Mouse (Mus musculus): ENCODE data around the gene Gnaz. TPM values are rescaled to one million over a fixed set of nuclear protein-coding genes. Genes with fewer than 3 reads are reported as not detected.

The Gnaz gene
- polyA plus RNA-seq, 1 experiment from 2014 or later, result 14.0 TPM

DNA sequence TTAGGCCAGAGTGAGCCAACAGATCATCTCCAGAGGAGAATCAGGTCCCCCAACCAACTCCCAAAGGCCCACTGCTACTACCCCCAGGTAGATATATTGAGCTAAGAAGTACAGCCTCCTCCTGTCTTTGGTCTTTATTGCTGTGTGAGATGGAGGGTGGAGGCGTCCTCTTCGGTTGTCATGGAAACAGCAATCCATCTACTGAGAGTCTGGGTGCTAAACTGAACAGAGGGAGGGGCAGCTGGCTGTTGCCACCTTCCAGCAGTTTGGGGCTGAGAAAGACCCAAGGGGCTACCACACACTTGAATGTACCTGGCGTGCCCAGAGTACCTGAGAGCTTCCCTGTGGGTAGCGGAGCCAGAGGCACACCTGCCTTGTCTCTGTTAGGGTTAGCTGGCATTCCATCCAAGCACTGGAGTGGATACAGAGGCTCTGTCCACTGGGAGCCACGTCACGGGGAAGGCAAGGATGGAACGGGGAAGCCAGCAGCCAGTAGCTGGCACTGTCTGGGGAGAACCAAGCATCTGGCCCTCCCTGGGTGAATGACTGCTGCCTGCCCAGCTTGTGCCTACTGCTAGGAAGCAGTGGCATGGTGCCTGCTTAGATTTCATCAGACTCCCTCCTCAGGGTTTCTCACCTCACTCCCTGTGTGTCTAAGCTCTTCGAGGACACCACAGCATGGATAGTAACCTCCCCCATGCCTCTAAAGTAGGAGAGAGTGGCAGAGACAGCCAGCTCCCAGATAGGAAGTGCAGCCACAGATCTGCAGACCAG is 40.1 kb downstream of the Gnaz start:
- 58% methylated on average over 8 of the region's 8 CpGs for WGBS
- Histone ChIP-seq H3K9ac (no peak overlapping the region), H3K4me1 (peaks cover 14% of the 10 kb centered on the region), H3K9me3 (no peaks in the 10 kb centered on the region), H3K36me3 (replicated peaks) (no peaks in the 10 kb centered on the region), H3K4me2 (no peak overlapping the region), H3K4me3 (replicated peaks) (no peak overlapping the region), H3K27me3 (no peaks in the 10 kb centered on the region), H3K27ac (no peak overlapping the region)
- no peak for ATAC-seq (ENCODE audit: low FRiP score)

- no peaks in the 10 kb centered on the region for H3K36me3 ChIP-seq (replicated peaks)
- H3K9ac ChIP-seq, result no peak overlapping the region
- H3K4me2 ChIP-seq, result no peak overlapping the region
- H3K4me1 ChIP-seq, result peaks cover 14% of the 10 kb centered on the region
- H3K9me3 ChIP-seq, result no peaks in the 10 kb centered on the region
- 92% methylated on average over 15 of the region's 15 CpGs for WGBS
- H3K4me3 ChIP-seq (replicated peaks), result no peak overlapping the region
- no peak overlapping the region for H3K27ac ChIP-seq
- ATAC-seq (ENCODE audit: low FRiP score), result no peak
- no peaks in the 10 kb centered on the region for H3K27me3 ChIP-seq
Measured at GRCm38 (mm10) chr10:75010704-75011103, 43.7 kb downstream of the Gnaz start.

DNA sequence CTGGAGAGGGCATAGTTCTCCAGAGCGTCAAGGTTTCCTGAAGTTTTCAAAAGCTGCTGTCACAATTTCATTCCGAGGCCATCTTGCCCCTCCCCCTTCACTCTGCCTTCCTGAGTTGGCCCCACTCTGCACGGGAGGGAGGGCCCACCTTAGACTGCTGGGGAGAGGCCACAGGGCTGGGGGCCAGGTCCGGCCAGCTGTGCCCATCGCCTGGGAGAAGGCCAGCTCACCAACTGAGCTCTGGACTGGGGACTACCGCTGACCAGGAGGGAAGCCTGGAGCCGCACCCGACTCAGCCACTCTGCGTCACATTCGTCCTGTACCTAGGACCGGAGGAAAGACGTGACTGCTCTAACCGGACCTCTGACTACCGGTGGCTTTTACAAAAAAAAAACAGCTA is 48.5 kb downstream of the Gnaz start:
- Histone ChIP-seq H3K4me1 (0 out of 2 replicates have a peak, but pooled peaks cover 4% of the 10 kb centered on the region), H3K36me3 (replicated peaks) (no peaks in the 10 kb centered on the region), H3K4me3 (replicated peaks) (no peak overlapping the region), H3K27me3 (no peaks in the 10 kb centered on the region), H3K27ac (no peak overlapping the region), H3K4me2 (no peak overlapping the region), H3K9ac (no peak overlapping the region), H3K9me3 (no peaks in the 10 kb centered on the region)
- no peak for ATAC-seq (ENCODE audit: low FRiP score)
- WGBS, result 81% methylated on average over 14 of the region's 14 CpGs

DNA sequence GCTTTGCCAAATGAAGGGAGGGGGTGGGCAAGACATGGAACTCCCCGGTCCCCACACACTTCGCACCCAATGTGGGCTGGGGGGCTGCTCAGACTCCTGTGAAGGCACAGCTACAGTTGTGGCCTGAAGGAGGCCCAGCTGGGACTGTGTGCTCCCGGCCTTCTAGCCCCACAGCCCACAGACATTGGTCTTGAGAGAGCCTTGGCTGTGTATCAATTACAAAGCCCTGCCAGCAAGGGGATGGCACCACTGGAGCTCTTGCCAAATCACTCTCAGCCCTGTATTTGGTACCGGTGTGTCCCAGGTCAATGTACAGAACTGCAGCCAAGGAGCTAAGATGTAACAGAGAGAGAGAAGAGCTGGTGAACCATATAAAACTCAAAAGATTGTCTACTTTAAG is 49.5 kb downstream of the Gnaz start:
- H3K9me3 ChIP-seq, result no peaks in the 10 kb centered on the region
- H3K4me3 ChIP-seq (replicated peaks), result no peak overlapping the region
- WGBS, result 86% methylated on average over 4 of the region's 4 CpGs
- ATAC-seq (ENCODE audit: low FRiP score), result no peak
- H3K4me1 ChIP-seq, result 0 out of 2 replicates have a peak, but pooled peaks cover 4% of the 10 kb centered on the region
- H3K27ac ChIP-seq, result no peak overlapping the region
- no peaks in the 10 kb centered on the region for H3K36me3 ChIP-seq (replicated peaks)
- no peaks in the 10 kb centered on the region for H3K27me3 ChIP-seq
- H3K9ac ChIP-seq, result no peak overlapping the region
- H3K4me2 ChIP-seq, result no peak overlapping the region

- no peak overlapping the region for H3K27ac ChIP-seq
- H3K4me1 ChIP-seq, result 0 out of 2 replicates have a peak, but pooled peaks cover 4% of the 10 kb centered on the region
- H3K4me2 ChIP-seq, result no peak overlapping the region
- H3K9ac ChIP-seq, result no peak overlapping the region
- no peak for ATAC-seq (ENCODE audit: low FRiP score)
- WGBS, result 61% methylated on average over 2 of the region's 2 CpGs
- H3K27me3 ChIP-seq, result no peaks in the 10 kb centered on the region
- no peak overlapping the region for H3K4me3 ChIP-seq (replicated peaks)
- H3K36me3 ChIP-seq (replicated peaks), result no peaks in the 10 kb centered on the region
- H3K9me3 ChIP-seq, result no peaks in the 10 kb centered on the region
Measured at GRCm38 (mm10) chr10:75020271-75020670, 53.3 kb downstream of the Gnaz start.

DNA sequence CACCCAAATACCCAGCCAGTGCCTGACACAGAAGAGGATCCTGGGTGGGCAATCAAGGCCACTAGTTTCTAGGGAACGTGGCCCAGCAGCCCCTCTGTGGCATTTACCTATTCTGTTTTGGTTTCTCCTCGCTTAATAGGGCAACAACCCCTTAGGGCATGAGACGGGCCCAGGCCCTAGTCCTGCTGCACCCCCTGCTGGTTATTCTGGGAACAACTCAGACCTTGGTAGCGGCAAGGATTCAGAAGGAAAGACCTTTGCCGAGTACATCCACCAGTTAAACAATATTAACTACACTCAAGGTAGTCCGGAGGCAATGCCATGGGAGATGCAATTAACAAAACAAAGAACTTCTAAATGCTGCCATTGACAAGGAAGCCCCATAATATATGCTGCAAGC is 54.2 kb downstream of the Gnaz start:
- no peaks in the 10 kb centered on the region for H3K36me3 ChIP-seq (replicated peaks)
- H3K27me3 ChIP-seq, result no peaks in the 10 kb centered on the region
- H3K4me3 ChIP-seq (replicated peaks), result no peak overlapping the region
- no peak overlapping the region for H3K9ac ChIP-seq
- WGBS, result 15% methylated on average over 6 of the region's 6 CpGs
- H3K9me3 ChIP-seq, result no peaks in the 10 kb centered on the region
- 0 out of 2 replicates have a peak, but pooled peaks cover 4% of the 10 kb centered on the region for H3K4me1 ChIP-seq
- peak; percentile 75 for ATAC-seq (ENCODE audit: low FRiP score)
- no peak overlapping the region for H3K4me2 ChIP-seq
- H3K27ac ChIP-seq, result no peak overlapping the region

- ATAC-seq (ENCODE audit: low FRiP score), result no peak
- Histone ChIP-seq H3K27ac (no peak overlapping the region), H3K9me3 (no peaks in the 10 kb centered on the region), H3K36me3 (replicated peaks) (no peaks in the 10 kb centered on the region), H3K4me2 (no peak overlapping the region), H3K4me1 (peaks cover 5% of the 10 kb centered on the region; the same call in 1 of the 2 replicates), H3K9ac (no peak overlapping the region), H3K4me3 (replicated peaks) (no peak overlapping the region), H3K27me3 (no peaks in the 10 kb centered on the region)
- WGBS, result 60% methylated on average over 8 of the region's 8 CpGs
Measured at GRCm38 (mm10) chr10:75026491-75026890, 59.5 kb downstream of the Gnaz start.

DNA sequence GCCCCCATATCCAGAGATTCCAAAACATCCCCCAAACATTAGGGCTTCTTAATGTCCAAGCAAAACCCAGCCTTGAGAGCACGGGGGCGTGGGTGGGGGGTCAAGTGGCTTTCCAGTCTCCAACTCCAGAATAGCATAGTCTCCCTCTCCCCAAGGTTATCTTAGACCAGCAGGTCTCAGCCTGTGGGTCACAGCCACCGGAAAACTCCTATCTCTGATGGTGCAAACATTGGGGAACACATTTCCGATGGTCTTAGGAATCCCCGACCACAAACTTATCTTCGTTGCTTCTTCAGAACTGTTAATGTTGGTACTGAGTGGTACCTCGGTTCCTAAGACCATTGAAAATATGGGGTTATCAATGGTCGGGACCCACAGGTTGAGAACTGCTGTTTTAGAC is 61.8 kb downstream of the Gnaz start:
- Histone ChIP-seq H3K4me1 (peaks cover 22% of the 10 kb centered on the region), H3K27ac (no peak overlapping the region), H3K4me2 (no peak overlapping the region), H3K36me3 (replicated peaks) (no peaks in the 10 kb centered on the region), H3K27me3 (no peaks in the 10 kb centered on the region), H3K9me3 (no peaks in the 10 kb centered on the region), H3K9ac (no peak overlapping the region), H3K4me3 (replicated peaks) (no peak overlapping the region)
- no peak for ATAC-seq (ENCODE audit: low FRiP score)
- WGBS, result 90% methylated on average over 8 of the region's 8 CpGs

DNA sequence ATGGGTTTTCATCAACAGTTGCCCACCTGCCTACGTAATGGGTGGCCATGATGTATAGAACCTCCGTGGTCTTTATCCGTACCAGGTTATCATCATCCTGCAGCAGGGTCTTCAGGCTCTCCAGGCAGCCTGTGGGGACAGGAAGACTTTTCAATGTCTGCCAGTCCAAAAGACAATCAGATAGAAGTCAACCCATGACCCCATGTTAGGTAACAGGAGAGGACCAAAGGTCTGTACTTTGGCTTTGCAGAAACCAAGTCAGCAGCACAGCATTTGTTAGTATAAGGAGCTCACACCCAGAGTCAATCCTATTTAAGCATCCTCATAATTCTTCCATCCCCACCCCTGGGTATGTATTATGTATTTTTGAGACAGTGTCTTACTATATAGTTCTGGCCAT is 62.7 kb downstream of the Gnaz start:
- Histone ChIP-seq H3K4me2 (no peak overlapping the region), H3K36me3 (replicated peaks) (no peaks in the 10 kb centered on the region), H3K9me3 (no peaks in the 10 kb centered on the region), H3K9ac (no peak overlapping the region), H3K4me3 (replicated peaks) (no peak overlapping the region), H3K27me3 (no peaks in the 10 kb centered on the region), H3K27ac (no peak overlapping the region), H3K4me1 (peaks cover 22% of the 10 kb centered on the region)
- 91% methylated on average over 3 of the region's 3 CpGs for WGBS
- no peak for ATAC-seq (ENCODE audit: low FRiP score)

GRCm38 (mm10) chr10:75030234-75030633 is 63.3 kb downstream of the Gnaz start:
- 82% methylated on average over 3 of the region's 3 CpGs for WGBS

GRCm38 (mm10) chr10:75031345-75032114 is 64.6 kb downstream of the Gnaz start:
- H3K27ac ChIP-seq, result no peak overlapping the region
- no peak overlapping the region for H3K4me2 ChIP-seq
- no peak for ATAC-seq (ENCODE audit: low FRiP score)
- no peak overlapping the region for H3K4me3 ChIP-seq (replicated peaks)
- H3K9ac ChIP-seq, result no peak overlapping the region
- peaks cover 26% of the 10 kb centered on the region for H3K4me1 ChIP-seq
- WGBS, result 86% methylated on average over 5 of the region's 5 CpGs
- no peaks in the 10 kb centered on the region for H3K36me3 ChIP-seq (replicated peaks)
- H3K27me3 ChIP-seq, result no peaks in the 10 kb centered on the region
- no peaks in the 10 kb centered on the region for H3K9me3 ChIP-seq

More at GRCm38 (mm10) chr10:75030234-75030633, 63.3 kb downstream of the Gnaz start:
- H3K4me2 ChIP-seq, result no peak overlapping the region
- H3K4me3 ChIP-seq (replicated peaks), result no peak overlapping the region
- H3K27me3 ChIP-seq, result no peaks in the 10 kb centered on the region
- H3K27ac ChIP-seq, result no peak overlapping the region
- H3K4me1 ChIP-seq, result peaks cover 22% of the 10 kb centered on the region
- no peaks in the 10 kb centered on the region for H3K36me3 ChIP-seq (replicated peaks)
- no peak for ATAC-seq (ENCODE audit: low FRiP score)
- no peaks in the 10 kb centered on the region for H3K9me3 ChIP-seq
- H3K9ac ChIP-seq, result no peak overlapping the region

DNA sequence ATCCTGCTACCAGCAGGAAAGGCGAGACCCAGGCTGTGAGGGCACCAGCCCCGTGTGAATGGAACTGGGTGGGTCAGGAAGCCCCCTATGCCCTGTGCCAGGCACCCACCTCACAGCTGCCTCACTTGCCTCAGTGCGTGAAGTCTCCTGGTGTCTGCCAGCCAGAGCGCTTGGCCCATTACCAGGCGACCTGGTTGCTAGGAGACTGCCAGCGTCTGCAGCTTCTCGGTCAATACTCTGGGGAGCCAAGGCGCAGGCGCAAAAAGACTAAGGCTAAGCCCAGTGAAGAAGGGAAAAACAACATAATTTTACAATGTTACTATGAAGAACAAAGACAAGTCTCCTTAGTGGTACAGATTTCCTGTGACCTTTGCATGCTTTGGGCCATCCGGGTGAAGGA is 65.4 kb downstream of the Gnaz start, which contains the start of gene Rsph14:
TSS of gene Rsph14 (minus strand) at position 192 of the 400 bp plus-strand sequence.
- peak; percentile 69 for ATAC-seq (ENCODE audit: low FRiP score)
- H3K9me3 ChIP-seq, result no peaks in the 10 kb centered on the region
- peak within 1 kb of the TSS; percentile 44 for H3K27ac ChIP-seq
- H3K27me3 ChIP-seq, result no peaks in the 10 kb centered on the region
- H3K9ac ChIP-seq, result no peak within 1 kb of the TSS
- peak within 1 kb of the TSS; percentile 32 for H3K4me2 ChIP-seq
- WGBS, result 27% methylated on average over 10 of the region's 10 CpGs
- H3K4me1 ChIP-seq, result peaks cover 31% of the 10 kb centered on the region
- no peaks in the 10 kb centered on the region for H3K36me3 ChIP-seq (replicated peaks)
- no peak within 1 kb of the TSS for H3K4me3 ChIP-seq (replicated peaks)

Measured in forebrain, embryonic 12.5 days (tissue).